Mouse (Mus musculus) bone marrow macrophage, adult 2 months (primary cell): ENCODE data around the gene Tmc7.

ENCODE experiments used
- CTCF ChIP-seq: IDR thresholded peaks from 2 replicates; pipeline ENCODE4 v1.5.1; 2012; ENCODE audit warnings: low read depth, mild to moderate bottlenecking, low read length, moderate library complexity
- POLR2A ChIP-seq: IDR thresholded peaks from 2 replicates; pipeline ENCODE4 v1.6.1; 2012; ENCODE audit warnings: mild to moderate bottlenecking, low read depth, low read length, borderline replicate concordance

DNA sequence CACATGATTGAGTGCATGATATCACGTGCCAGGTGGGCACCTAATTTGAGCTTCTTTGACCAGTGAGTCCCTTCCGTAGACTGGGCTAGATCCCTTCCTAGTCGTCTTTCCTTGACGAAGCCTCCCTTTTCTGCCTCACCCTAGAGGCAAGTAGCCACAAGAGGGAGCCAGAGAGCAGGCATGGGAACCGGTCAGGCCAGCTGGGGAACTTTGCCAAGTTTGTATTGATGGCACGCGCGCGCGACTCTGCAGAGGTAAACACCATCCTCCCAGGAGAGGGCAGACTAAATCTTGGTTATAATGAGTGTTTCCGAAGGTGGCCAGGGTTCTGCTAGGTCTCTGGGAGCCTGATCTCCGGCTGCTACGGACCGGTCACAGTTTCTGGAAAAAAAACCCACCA lies 10.7 kb upstream of the Tmc7 start:
- TF ChIP-seq CTCF (peak; percentile 83), POLR2A (no peak)
